Mouse (Mus musculus): ENCODE measurements around the gene Kifc3.

GRCm38 (mm10) chr8:95158654-95159053, 44.0 kb downstream of the Kifc3 start:
- TF ChIP-seq CTCF (IDR thresholded peaks at IDR 0.05; ENCODE audit: control insufficient read depth, insufficient read depth, low read length) (no peak), POLR2A (IDR thresholded peaks at IDR 0.05; ENCODE audit: borderline replicate concordance, control insufficient read depth, low read depth, low read length) (no peak)
